Mouse (Mus musculus) lung, postnatal 0 days (tissue): ENCODE data around the gene Cenpo. TPM values are rescaled to one million over a fixed set of nuclear protein-coding genes. Genes with fewer than 3 reads are reported as not detected.

Experiments used
- ATAC-seq: fragments of 200-750 bp; cut with Nextera tagmentation; 2 replicates; pipeline ENCODE4 v1.8.0; 2017; ENCODE audit warnings: moderate library complexity
- DNase-seq: peaks from one replicate; pipeline ENCODE4 v3.0.0-alpha.2; 2016; ENCODE audit warnings: low spot score
- H3K27ac ChIP-seq: fragments of 300-500 bp; sonication (generic); 2 replicates; pipeline ENCODE4 v1.5.1; 2014; ENCODE audit warnings: antibody characterized with exemption, mild to moderate bottlenecking, low read length, mixed read lengths
- H3K27me3 ChIP-seq: fragments of 300-500 bp; sonication (generic); replicated peaks from 2 replicates; pipeline ENCODE4 v1.6.1; 2014; ENCODE audit warnings: low read length, mixed read lengths; ENCODE audit not compliant: insufficient read depth
- H3K36me3 ChIP-seq: fragments of 300-500 bp; sonication (generic); 2 replicates; pipeline ENCODE4 v1.6.1; 2014; ENCODE audit warnings: low read length, mixed read lengths; ENCODE audit not compliant: insufficient read depth
- H3K4me1 ChIP-seq: fragments of 300-500 bp; sonication (generic); 2 replicates; pipeline ENCODE4 v1.6.1; 2014; ENCODE audit warnings: antibody characterized with exemption, low read depth, low read length, mixed read lengths; ENCODE audit not compliant: insufficient read depth
- H3K4me2 ChIP-seq: fragments of 300-500 bp; sonication (generic); replicated peaks from 2 replicates; pipeline ENCODE4 v1.6.1; 2014; ENCODE audit warnings: low read depth, mild to moderate bottlenecking, low read length, moderate library complexity, mixed read lengths
- H3K4me3 ChIP-seq: fragments of 300-500 bp; sonication (generic); 2 replicates; pipeline ENCODE4 v1.5.1; 2014; ENCODE audit warnings: low read depth, low read length
- H3K9ac ChIP-seq: fragments of 300-500 bp; sonication (generic); replicated peaks from 2 replicates; pipeline ENCODE4 v1.6.1; 2014; ENCODE audit warnings: low read depth, mild to moderate bottlenecking
- H3K9me3 ChIP-seq: fragments of 300-500 bp; sonication (generic); 2 replicates; pipeline ENCODE4 v1.6.1; 2016; ENCODE audit warnings: low read length, mixed read lengths
- CTCF ChIP-seq: IDR thresholded peaks from 2 replicates; pipeline ENCODE4 v1.5.1; 2016; ENCODE audit warnings: antibody characterized with exemption, mild to moderate bottlenecking
- EP300 ChIP-seq: IDR thresholded peaks from 2 replicates; pipeline ENCODE4 v1.6.1; 2016; ENCODE audit warnings: antibody characterized with exemption, mild to moderate bottlenecking, control low read depth
- WGBS: fragments of 180-500 bp; shearing (Covaris S2); extraction: QIAGEN DNeasy Blood & Tissue Kit; methylation state at CpG from one replicate; pipeline ENCODE4 v1.1.7; 2014; 5-methylcytosine and 5-hydroxymethylcytosine counted together
- polyA plus RNA-seq: library from polyadenylated mRNA; unstranded; fragments of >200 nt; fragmentation: Nextera tagmentation; extraction: Ambion mirVana; gene quantifications from 2 replicates; pipeline ENCODE4 v1.2.1, GENCODE M21; 2015

Gene Cenpo
- polyA plus RNA-seq, 1 experiment from 2014 or later: 4.8 TPM

DNA sequence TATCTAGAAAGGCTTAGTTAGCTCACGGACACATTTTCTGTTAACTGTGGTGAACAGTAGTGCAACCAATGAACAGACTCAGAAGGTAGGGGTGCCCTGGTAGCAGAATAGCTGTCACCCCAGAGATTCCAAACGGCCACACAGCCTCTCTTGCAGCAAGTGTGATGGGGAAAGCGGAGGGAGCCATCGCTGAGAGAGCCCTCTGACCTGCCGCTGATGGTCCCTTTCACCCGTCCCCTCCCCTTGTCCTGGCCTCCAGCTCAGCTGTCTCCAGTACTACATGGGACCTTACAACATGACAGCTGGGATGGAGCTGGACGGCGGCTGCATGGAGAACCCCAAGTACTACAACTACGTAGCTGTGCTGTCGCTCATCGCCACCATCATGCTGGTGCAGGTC, 28.0 kb downstream of the Cenpo start:
- no peak overlapping the region for H3K27ac ChIP-seq
- no peaks in the 10 kb centered on the region for H3K27me3 ChIP-seq
- DNase-seq (no peak), ATAC-seq (no peak)
- no peaks in the 10 kb centered on the region for H3K9me3 ChIP-seq
- no peak overlapping the region for H3K9ac ChIP-seq
- 91% methylated on average over 11 of the region's 11 CpGs for WGBS
- H3K36me3 ChIP-seq: peaks cover 5% of the 10 kb centered on the region; the same call in 1 of the 2 replicates
- H3K4me3 ChIP-seq: no peak overlapping the region
- TF ChIP-seq EP300 (no peak), CTCF (no peak)
- H3K4me2 ChIP-seq: no peak overlapping the region
- no peaks in the 10 kb centered on the region for H3K4me1 ChIP-seq

DNA sequence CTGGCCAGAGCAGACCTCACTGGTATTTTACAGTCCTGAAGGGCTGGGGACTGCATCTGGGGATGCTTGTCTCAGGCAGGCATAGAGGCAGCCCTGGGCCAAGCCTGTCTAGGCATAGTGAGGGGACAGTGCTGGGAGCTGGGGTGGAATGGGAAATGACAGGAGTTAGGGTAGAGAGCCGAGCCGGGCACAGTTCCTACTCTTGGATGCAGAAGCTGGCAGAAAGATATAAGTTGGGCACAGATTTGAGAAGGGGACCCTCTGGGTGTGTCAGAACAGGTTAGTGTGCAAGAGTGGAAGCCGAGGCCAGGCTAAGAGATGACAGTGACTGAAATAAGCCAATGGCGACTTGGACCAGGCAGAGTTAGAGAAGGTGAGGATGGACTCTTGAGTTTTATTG, 31.9 kb downstream of the Cenpo start:
- Histone ChIP-seq H3K4me1 (no peaks in the 10 kb centered on the region), H3K36me3 (peaks cover 5% of the 10 kb centered on the region; the same call in 1 of the 2 replicates), H3K27ac (no peak overlapping the region), H3K27me3 (no peaks in the 10 kb centered on the region), H3K9ac (no peak overlapping the region), H3K4me2 (no peak overlapping the region), H3K9me3 (no peaks in the 10 kb centered on the region), H3K4me3 (no peak overlapping the region)
- 85% methylated on average over 4 of the region's 4 CpGs for WGBS
- TF ChIP-seq EP300 (no peak), CTCF (no peak)
- DNase-seq: no peak
- ATAC-seq: no peak

DNA sequence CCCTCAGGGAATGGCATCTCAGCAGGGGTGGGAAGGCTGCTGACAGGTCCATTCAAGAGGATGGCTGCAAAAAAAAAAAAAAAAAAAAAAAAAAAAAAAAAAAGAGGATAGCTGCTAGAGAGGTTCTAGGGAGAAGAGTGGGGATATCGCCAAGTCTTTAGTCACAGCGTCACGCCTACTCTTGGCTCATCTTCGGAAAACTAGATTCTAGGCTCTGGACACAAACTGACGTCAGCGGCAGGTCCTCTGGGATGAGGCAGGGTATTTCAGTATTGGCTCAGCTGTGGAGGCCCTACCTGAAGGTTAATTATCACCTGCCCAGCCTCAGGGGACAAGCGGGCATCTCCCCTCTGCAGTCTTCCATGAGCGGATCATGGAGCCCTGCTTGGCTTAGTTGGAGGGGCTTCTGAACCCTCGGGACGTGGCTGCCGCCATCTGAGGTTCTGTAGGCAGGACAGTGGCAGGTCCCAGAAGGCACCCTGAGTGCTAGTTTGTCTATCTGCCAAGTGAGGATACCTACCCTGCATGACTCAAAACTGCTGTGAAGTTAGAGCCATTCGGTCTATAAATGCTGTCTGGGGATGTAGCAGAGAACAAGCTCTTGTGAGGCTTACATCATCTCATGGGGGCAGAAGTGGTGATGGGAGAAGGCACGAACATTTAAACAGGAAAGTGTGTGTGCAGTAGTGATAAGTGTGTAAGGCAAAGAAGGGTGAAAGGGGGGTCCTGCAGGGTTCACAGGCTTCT, 32.5 kb downstream of the Cenpo start:
- no peaks in the 10 kb centered on the region for H3K4me1 ChIP-seq
- H3K9ac ChIP-seq: no peak overlapping the region
- no peak overlapping the region for H3K4me3 ChIP-seq
- H3K27ac ChIP-seq: no peak overlapping the region
- no peaks in the 10 kb centered on the region for H3K9me3 ChIP-seq
- DNase-seq: no peak
- WGBS: 88% methylated on average over 13 of the region's 13 CpGs
- ATAC-seq: no peak
- TF ChIP-seq EP300: no peak
- TF ChIP-seq CTCF: no peak
- H3K4me2 ChIP-seq: no peak overlapping the region
- H3K27me3 ChIP-seq: no peaks in the 10 kb centered on the region
- H3K36me3 ChIP-seq: peaks cover 5% of the 10 kb centered on the region; the same call in 1 of the 2 replicates

DNA sequence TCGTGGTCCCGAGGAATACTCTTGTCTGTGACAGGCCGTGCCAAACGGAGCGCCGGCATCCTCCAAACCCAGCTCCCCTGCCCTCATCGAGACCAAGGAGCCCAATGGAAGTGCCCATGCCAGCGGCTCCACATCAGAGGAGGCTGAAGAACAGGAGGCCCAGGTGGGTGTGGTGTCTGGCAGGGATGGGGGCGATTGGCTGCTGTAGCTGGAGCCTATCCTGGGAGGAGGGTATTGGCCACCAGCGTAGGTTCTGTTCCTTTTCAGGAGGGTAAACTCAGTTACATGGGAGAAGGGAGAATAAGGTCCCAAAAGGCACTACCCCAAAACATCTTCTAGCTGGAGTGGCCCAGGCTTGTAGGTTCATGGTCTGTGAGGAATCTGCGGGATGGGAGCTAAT, 34.8 kb downstream of the Cenpo start:
- 93% methylated on average over 11 of the region's 11 CpGs for WGBS
- no peaks in the 10 kb centered on the region for H3K4me1 ChIP-seq
- TF ChIP-seq EP300 (no peak), CTCF (no peak)
- H3K9me3 ChIP-seq: no peaks in the 10 kb centered on the region
- no peak overlapping the region for H3K4me3 ChIP-seq
- no peak overlapping the region for H3K9ac ChIP-seq
- H3K27ac ChIP-seq: no peak overlapping the region
- ATAC-seq: no peak
- H3K27me3 ChIP-seq: no peaks in the 10 kb centered on the region
- H3K36me3 ChIP-seq: no peaks in the 10 kb centered on the region
- no peak overlapping the region for H3K4me2 ChIP-seq
- no peak for DNase-seq

DNA sequence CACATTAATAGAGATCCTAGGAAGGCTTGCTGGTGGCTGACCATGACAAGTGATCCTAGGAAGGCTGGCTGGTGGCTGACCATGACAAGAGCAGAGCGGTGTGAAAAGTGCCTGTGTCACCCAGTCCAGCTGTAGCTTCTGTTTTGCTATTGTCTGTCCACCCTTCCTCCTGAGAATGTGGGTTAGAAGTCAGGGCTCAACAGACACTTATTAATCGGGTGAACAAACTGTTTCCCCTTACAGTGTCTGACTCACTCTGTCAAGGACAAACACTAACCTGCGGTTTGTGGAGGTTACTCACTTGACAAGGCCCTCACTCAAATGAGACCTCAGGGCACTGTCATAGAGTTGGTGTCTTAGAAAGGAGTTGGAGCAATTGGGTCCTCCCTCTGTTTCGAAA, 35.4 kb downstream of the Cenpo start:
- no peak overlapping the region for H3K9ac ChIP-seq
- peak; percentile 26 for DNase-seq
- no peak for TF ChIP-seq EP300
- TF ChIP-seq CTCF: no peak
- no peak overlapping the region for H3K4me3 ChIP-seq
- 77% methylated on average over 4 of the region's 4 CpGs for WGBS
- H3K27ac ChIP-seq: no peak overlapping the region
- peaks cover 2% of the 10 kb centered on the region; the same call in 1 of the 2 replicates for H3K4me1 ChIP-seq
- no peaks in the 10 kb centered on the region for H3K27me3 ChIP-seq
- no peak for ATAC-seq
- no peaks in the 10 kb centered on the region for H3K9me3 ChIP-seq
- H3K36me3 ChIP-seq: no peaks in the 10 kb centered on the region
- H3K4me2 ChIP-seq: no peak overlapping the region

DNA sequence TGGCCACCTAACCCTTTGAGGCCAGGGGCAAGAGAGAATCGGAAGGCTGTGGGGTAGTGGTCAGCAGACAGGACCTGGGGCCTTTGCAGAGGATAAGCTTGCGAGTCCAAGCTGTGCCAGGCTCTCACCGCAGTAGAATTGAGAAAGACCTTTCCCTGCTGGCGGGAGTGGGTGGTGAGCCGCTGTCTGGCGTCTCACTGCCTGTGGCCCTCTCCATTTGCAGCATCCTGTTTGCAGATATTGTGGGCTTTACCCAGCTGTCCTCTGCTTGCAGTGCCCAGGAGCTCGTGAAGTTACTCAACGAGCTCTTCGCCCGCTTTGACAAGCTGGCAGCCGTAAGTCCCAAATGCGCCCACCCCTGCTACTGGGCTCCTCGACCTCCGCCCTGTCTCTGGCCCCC, 39.5 kb downstream of the Cenpo start:
- H3K4me1 ChIP-seq: peaks cover 5% of the 10 kb centered on the region; the same call in 1 of the 2 replicates
- H3K9ac ChIP-seq: no peak overlapping the region
- no peaks in the 10 kb centered on the region for H3K27me3 ChIP-seq
- H3K4me2 ChIP-seq: no peak overlapping the region
- no peak overlapping the region for H3K4me3 ChIP-seq
- ATAC-seq (no peak), DNase-seq (no peak)
- H3K36me3 ChIP-seq: no peaks in the 10 kb centered on the region
- WGBS: 85% methylated on average over 14 of the region's 14 CpGs
- no peak for TF ChIP-seq EP300
- no peak for TF ChIP-seq CTCF
- H3K9me3 ChIP-seq: no peaks in the 10 kb centered on the region
- H3K27ac ChIP-seq: no peak overlapping the region
